Mouse (Mus musculus) CH12.LX (cell line): Measurements from ENCODE around the gene Acoxl. TPM values are rescaled to one million over a fixed set of nuclear protein-coding genes. Genes with fewer than 3 reads are reported as not detected.

ENCODE experiments used
- DNase-seq: peaks from one replicate; pipeline ENCODE4 v3.0.0-alpha.2; 2013; ENCODE audit errors: extremely low read depth
- H3K27ac ChIP-seq: 2 replicates; pipeline ENCODE4 v1.5.1; 2012; ENCODE audit warnings: low read depth, mild to moderate bottlenecking, control low read depth, moderate library complexity; ENCODE audit not compliant: insufficient read depth
- H3K27me3 ChIP-seq: replicated peaks from 2 replicates; pipeline ENCODE3; 2012; ENCODE audit warnings: inconsistent platforms
- H3K36me3 ChIP-seq, 2 experiments: replicated peaks in 1 of 2; 2 replicates each; pipeline versions ENCODE3 to v1.6.1; 2012; ENCODE audit warnings: inconsistent platforms in 1 of 2, low read length in 1 of 2, mild to moderate bottlenecking in 1 of 2, mixed read lengths in 1 of 2, moderate library complexity in 1 of 2; ENCODE audit not compliant: control insufficient read depth in 1 of 2, insufficient read depth in 1 of 2
- H3K4me1 ChIP-seq, 2 experiments: 2 replicates each; pipeline ENCODE4 v1.6.1; 2012; ENCODE audit warnings: inconsistent platforms in 1 of 2, moderate library complexity in 1 of 2; ENCODE audit not compliant: insufficient read depth in 2 of 2, control insufficient read depth in 1 of 2
- H3K4me2 ChIP-seq: 2 replicates; pipeline ENCODE4 v1.6.1; 2012; ENCODE audit warnings: low read depth, mild to moderate bottlenecking, control low read depth; ENCODE audit not compliant: poor library complexity, insufficient read depth, severe bottlenecking
- H3K4me3 ChIP-seq, 3 experiments: fragments of 150-350 bp in 1 of 3; sonication (generic) in 1 of 3; replicated peaks in 1 of 3; 2 replicates each; pipeline versions ENCODE3 to v1.5.1; 2011 to 2012; ENCODE audit warnings: low read depth in 2 of 3, low read length in 2 of 3, mild to moderate bottlenecking in 2 of 3, moderate library complexity in 2 of 3, control low read depth in 1 of 3, improper control_type of control experiment in 1 of 3, inconsistent platforms in 1 of 3, mixed read lengths in 1 of 3; ENCODE audit not compliant: poor library complexity in 1 of 3
- H3K79me2 ChIP-seq: replicated peaks from 2 replicates; pipeline ENCODE4 v1.6.1; 2012; ENCODE audit warnings: mild to moderate bottlenecking, moderate library complexity; ENCODE audit not compliant: control insufficient read depth, poor library complexity, insufficient read depth, severe bottlenecking; ENCODE audit errors: extremely low read depth
- H3K9ac ChIP-seq: 2 replicates; pipeline ENCODE4 v1.6.1; 2012; ENCODE audit warnings: low read depth, mild to moderate bottlenecking, control low read depth, moderate library complexity; ENCODE audit not compliant: insufficient read depth
- H3K9me3 ChIP-seq: replicated peaks from 2 replicates; pipeline ENCODE3; 2012; ENCODE audit warnings: low read length, inconsistent platforms, mixed read lengths
- BHLHE40 ChIP-seq: IDR thresholded peaks from 2 replicates; pipeline ENCODE4 v1.6.1; 2011; ENCODE audit warnings: mild to moderate bottlenecking, low read depth, low read length, improper control_type of control experiment
- CHD1 ChIP-seq: IDR thresholded peaks from 2 replicates; pipeline ENCODE4 v1.6.1; 2012; ENCODE audit warnings: low read depth, low read length, improper control_type of control experiment, inconsistent platforms
- CHD2 ChIP-seq: IDR thresholded peaks from 2 replicates; pipeline ENCODE4 v1.6.1; 2011; ENCODE audit warnings: low read length, improper control_type of control experiment
- CTCF ChIP-seq, 2 experiments: IDR thresholded peaks in 1 of 2; conservative IDR thresholded peaks in 1 of 2; 2 replicates each; pipeline ENCODE4 v1.5.1; 2011 to 2012; ENCODE audit warnings: low read depth in 2 of 2, low read length in 2 of 2, improper control_type of control experiment in 1 of 2, inconsistent platforms in 1 of 2, mild to moderate bottlenecking in 1 of 2, moderate library complexity in 1 of 2
- EP300 ChIP-seq: IDR thresholded peaks from 2 replicates; pipeline ENCODE4 v1.6.1; 2011; ENCODE audit warnings: low read length, improper control_type of control experiment
- IRF4 ChIP-seq: IDR thresholded peaks from 2 replicates; pipeline ENCODE4 v1.6.1; 2014; ENCODE audit warnings: low read depth, mild to moderate bottlenecking, inconsistent platforms, low read length, improper control_type of control experiment
- JUND ChIP-seq: conservative IDR thresholded peaks from 2 replicates; pipeline ENCODE4 v1.6.1; 2011; ENCODE audit warnings: low read depth, low read length, improper control_type of control experiment
- KAT2A ChIP-seq: IDR thresholded peaks from 2 replicates; pipeline ENCODE4 v1.6.1; 2012; ENCODE audit warnings: low read length, improper control_type of control experiment, inconsistent platforms; ENCODE audit not compliant: insufficient replicate concordance
- MAFK ChIP-seq: IDR thresholded peaks from 2 replicates; pipeline ENCODE4 v1.6.1; 2011; ENCODE audit warnings: low read length, improper control_type of control experiment; ENCODE audit not compliant: insufficient replicate concordance
- MXI1 ChIP-seq: IDR thresholded peaks from 2 replicates; pipeline ENCODE4 v1.6.1; 2011; ENCODE audit warnings: mild to moderate bottlenecking, low read depth, low read length, improper control_type of control experiment
- NRF1 ChIP-seq: IDR thresholded peaks from 2 replicates; pipeline ENCODE4 v1.6.1; 2014; ENCODE audit warnings: low read depth, mild to moderate bottlenecking, inconsistent platforms, low read length, improper control_type of control experiment, moderate library complexity
- PAX5 ChIP-seq: IDR thresholded peaks from 2 replicates; pipeline ENCODE4 v1.6.1; 2012; ENCODE audit warnings: low read length, inconsistent platforms, mixed read lengths
- POLR2A ChIP-seq: IDR thresholded peaks from 2 replicates; pipeline ENCODE4 v1.6.1; 2011; ENCODE audit warnings: low read depth, mild to moderate bottlenecking, improper control_type of control experiment, low read length
- RAD21 ChIP-seq: IDR thresholded peaks from 2 replicates; pipeline ENCODE4 v1.6.1; 2011; ENCODE audit warnings: low read depth, mild to moderate bottlenecking, low read length, improper control_type of control experiment, moderate library complexity
- SIN3A ChIP-seq: IDR thresholded peaks from 2 replicates; pipeline ENCODE4 v1.6.1; 2012; ENCODE audit warnings: low read length, improper control_type of control experiment, inconsistent platforms
- SMC3 ChIP-seq: IDR thresholded peaks from 2 replicates; pipeline ENCODE4 v1.6.1; 2011; ENCODE audit warnings: low read depth, low read length, improper control_type of control experiment
- TBP ChIP-seq: conservative IDR thresholded peaks from 2 replicates; pipeline ENCODE4 v1.6.1; 2011; ENCODE audit warnings: low read depth, low read length, improper control_type of control experiment
- USF1 ChIP-seq: IDR thresholded peaks from 2 replicates; pipeline ENCODE4 v1.6.1; 2014; ENCODE audit warnings: low read depth, mild to moderate bottlenecking, inconsistent platforms, low read length, improper control_type of control experiment
- USF2 ChIP-seq: conservative IDR thresholded peaks from 2 replicates; pipeline ENCODE4 v1.6.1; 2011; ENCODE audit warnings: low read depth, low read length, improper control_type of control experiment
- ZKSCAN1 ChIP-seq: IDR thresholded peaks from 2 replicates; pipeline ENCODE4 v1.6.1; 2012; ENCODE audit warnings: low read depth, inconsistent platforms, low read length, improper control_type of control experiment, borderline replicate concordance
- dilution Hi-C: fragments of 300-500 bp; cut with MboI; formaldehyde crosslinking; loops from 2 replicates; pipeline ENCODE4 v1.14.3; 2020; ENCODE audit warnings: low sequenced_read_pairs; ENCODE audit not compliant: extremely low pct_unique_long_range_greater_than_20kb, extremely low pct_ligation_motif_present
- in situ Hi-C: fragments of 300-500 bp; cut with MboI; formaldehyde crosslinking; loops from 3 replicates; pipeline ENCODE4 v1.14.3; 2019; ENCODE audit warnings: low sequenced_read_pairs, low pct_ligation_motif_present, low pct_unique_long_range_greater_than_20kb, mixed read lengths
- polyA plus RNA-seq: library from polyadenylated mRNA; unstranded; fragments of >175 nt; gene quantifications from 2 replicates; pipeline ENCODE4 v1.2.1, GENCODE M21; 2012; ENCODE audit warnings: low read depth; ENCODE audit not compliant: insufficient read length
- total RNA-seq, 2 experiments: library from RNA; depleted of rRNA; stranded (reverse); fragments of 300-350 nt in 1 of 2; fragments of >200 nt in 1 of 2; gene quantifications; 2 replicates each; pipeline ENCODE4 v1.2.3; 2012 to 2014

The Acoxl gene
- total and polyA plus RNA-seq, 3 experiments, result 0.25 to 0.43 TPM; not detected in 1

- H3K4me2 ChIP-seq, result peak overlapping the region; percentile 100
- TF ChIP-seq BHLHE40 (0 out of 2 replicates have a peak, but pooled peaks have one; percentile 37), ZKSCAN1 (no peak)
- TF ChIP-seq, all 38 proteins: peak for 1
- in situ Hi-C loops, result no loop called here
- DNase-seq, result no peak
- Histone ChIP-seq H3K9ac (peak overlapping the region; percentile 62), H3K9me3 (no peaks in the 10 kb centered on the region), H3K36me3 (peaks cover under 1 to 14% of the 10 kb centered on the region in 2 experiments), H3K4me1 (peaks cover 0 to 15% of the 10 kb centered on the region in 2 experiments; a peak in 1 of 4 replicates), H3K79me2 (peaks cover 20% of the 10 kb centered on the region), H3K27ac (no peak overlapping the region), H3K27me3 (peaks cover 13% of the 10 kb centered on the region), H3K4me3 (peak overlapping the region; percentile 51 to 89 (median 71))
- dilution Hi-C loops, result no loop called here
Measured at GRCm38 (mm10) chr2:127832103-127832832, 6.4 kb upstream of the Acoxl start.

GRCm38 (mm10) chr2:127832833-127833190 lies 5.9 kb upstream of the Acoxl start:
- Histone ChIP-seq H3K36me3 (peaks cover 0 to 9% of the 10 kb centered on the region in 2 experiments), H3K79me2 (peaks cover 20% of the 10 kb centered on the region), H3K27me3 (peaks cover 13% of the 10 kb centered on the region), H3K4me2 (no peak overlapping the region; the same call in 1 of the 2 replicates)
- DNase-seq, result peak; percentile 77
- TF ChIP-seq CTCF (conservative IDR thresholded peaks at IDR 0.05 in 1 of 2, IDR thresholded peaks at IDR 0.05 in 1 of 2; ENCODE audit: low read depth in 2 of 2, low read length in 2 of 2) (peak; percentile 52 to 86), SIN3A (peak; percentile 66; the same call in 1 of the 2 replicates), BHLHE40 (no peak), CHD2 (no peak), SMC3 (peak; percentile 66), CHD1 (no peak), PAX5 (no peak), USF1 (no peak), MXI1 (no peak), TBP (0 out of 2 replicates have a peak, but pooled peaks have one; percentile 18), NRF1 (no peak), EP300 (no peak), POLR2A (no peak), MAFK (no peak), IRF4 (no peak), KAT2A (no peak), JUND (0 out of 2 replicates have a peak, but pooled peaks have one; percentile 13), RAD21 (peak; percentile 86), USF2 (no peak)
- TF ChIP-seq, all 38 proteins: peak for 6
- H3K9me3 ChIP-seq, result no peaks in the 10 kb centered on the region
- dilution Hi-C loops, result no loop called here
- in situ Hi-C loops, result no loop called here
- peaks cover 0 to 15% of the 10 kb centered on the region in 2 experiments; a peak in 1 of 4 replicates for H3K4me1 ChIP-seq
- H3K27ac ChIP-seq, result no peak overlapping the region
- no peak overlapping the region; the same call in 1 of the 2 replicates for H3K9ac ChIP-seq
- peak overlapping the region in 2 of 3 experiments; percentile 71 to 89 for H3K4me3 ChIP-seq
